Mouse (Mus musculus) spleen, adult 2 months (tissue): ENCODE results near the gene Nsmce4a.

Experiments
- CTCF ChIP-seq: fragments of 200-500 bp; IDR thresholded peaks from 2 replicates; pipeline ENCODE4 v1.5.1; 2011; ENCODE audit warnings: mild to moderate bottlenecking, inconsistent platforms; ENCODE audit not compliant: insufficient read depth, insufficient read length, insufficient replicate concordance; ENCODE audit errors: extremely low read depth
- POLR2A ChIP-seq: fragments of 200-500 bp; IDR thresholded peaks from 2 replicates; pipeline ENCODE4 v1.6.1; 2011; ENCODE audit warnings: low read depth, low read length, inconsistent platforms

DNA sequence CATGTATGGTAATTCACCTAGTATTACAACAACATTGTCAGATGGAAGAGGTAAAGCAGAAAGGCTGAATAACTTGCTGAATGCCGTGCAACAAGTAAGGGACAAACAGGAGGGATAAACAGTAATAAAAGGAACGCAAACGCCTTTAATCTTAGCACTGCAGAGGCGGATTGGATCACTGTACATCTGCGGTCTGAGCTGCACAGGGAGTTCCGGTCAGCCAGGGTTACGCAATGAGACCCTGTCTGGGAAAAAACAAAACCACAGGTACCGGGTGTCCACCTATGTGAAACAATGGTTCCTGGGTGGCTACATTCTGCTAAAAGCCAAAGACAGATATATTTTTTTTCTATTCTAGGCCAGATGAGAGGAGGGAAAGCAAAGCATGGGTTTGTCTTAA, 49.5 kb downstream of the Nsmce4a start:
- TF ChIP-seq CTCF (no peak), POLR2A (no peak)
